Mouse (Mus musculus): ENCODE data around the gene Wnk2. TPM values are rescaled to one million over a fixed set of nuclear protein-coding genes. Genes with fewer than 3 reads are reported as not detected.
A peak's percentile ranks its signal among the peaks of the same experiment; 100 is the strongest.
"Not testable (repeated sequence)": the region's sequence is repeated elsewhere in the genome, so short reads cannot be mapped to it uniquely, and the experiment has no call there.

Wnk2 gene
- total RNA-seq, 2 experiments from 2014 or later, result not detected

DNA sequence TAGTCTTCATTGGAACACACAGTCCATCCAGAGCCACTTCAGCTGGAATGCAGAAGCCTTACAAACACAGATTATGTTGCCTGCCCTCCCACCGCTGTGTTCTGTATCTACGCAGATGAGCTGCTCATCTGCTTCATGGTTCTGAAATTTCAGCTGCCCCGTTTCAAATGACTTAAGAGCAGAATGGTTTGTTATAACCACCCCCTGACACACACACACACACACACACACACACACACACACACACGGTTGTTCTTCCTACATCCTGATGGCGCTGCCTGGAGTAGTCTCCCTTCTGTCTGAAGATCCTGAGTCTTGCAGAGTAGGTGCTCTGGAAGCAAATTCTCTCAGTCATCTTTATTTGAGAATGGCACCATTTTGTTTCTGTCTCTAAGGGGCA is 83.6 kb downstream of the Wnk2 start:
- ATAC-seq (replicated peaks; ENCODE audit: low FRiP score, poor library complexity, severe bottlenecking), result no peak

DNA sequence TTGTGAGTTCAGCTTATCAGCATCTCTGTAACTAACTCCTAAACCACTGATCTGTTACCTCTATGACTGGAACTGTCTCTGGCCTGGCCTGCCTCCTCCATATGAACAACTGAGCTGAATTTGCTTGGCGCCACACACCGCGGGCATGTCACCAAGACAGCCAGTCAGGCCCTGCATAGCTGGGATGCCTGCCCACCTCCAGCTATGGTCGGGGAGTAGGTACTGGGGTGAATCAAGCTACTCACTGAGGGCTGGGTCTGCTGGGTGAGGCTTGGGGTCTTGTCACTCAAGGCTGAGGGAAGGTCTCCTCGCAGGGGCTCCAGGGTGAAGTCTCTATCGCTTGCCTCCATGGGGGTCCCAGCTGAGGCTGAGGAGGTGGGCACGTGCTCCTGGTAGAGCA is 87.4 kb downstream of the Wnk2 start:
- ATAC-seq (replicated peaks; ENCODE audit: low FRiP score, poor library complexity, severe bottlenecking), result no peak

DNA sequence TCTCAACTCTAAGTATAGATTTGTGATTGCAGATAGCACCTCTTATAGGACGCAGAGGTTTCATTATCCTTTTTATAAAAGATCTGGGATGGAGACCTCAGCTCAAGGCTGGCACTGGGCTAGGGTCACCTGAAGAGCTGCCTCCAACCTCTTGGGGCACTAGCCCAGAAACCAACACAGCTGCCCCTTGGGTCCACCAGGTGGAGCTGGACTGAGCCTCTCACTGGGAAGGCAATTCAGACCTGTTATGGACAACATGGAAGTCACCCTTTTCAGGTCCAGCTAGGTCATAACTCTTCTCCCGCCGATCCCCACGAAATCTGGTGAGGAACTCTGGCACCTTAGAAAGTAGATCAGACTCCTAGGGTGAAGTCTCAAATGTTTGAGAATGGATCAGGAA is 89.3 kb downstream of the Wnk2 start:
- no peak for ATAC-seq (replicated peaks; ENCODE audit: low FRiP score, poor library complexity, severe bottlenecking)

DNA sequence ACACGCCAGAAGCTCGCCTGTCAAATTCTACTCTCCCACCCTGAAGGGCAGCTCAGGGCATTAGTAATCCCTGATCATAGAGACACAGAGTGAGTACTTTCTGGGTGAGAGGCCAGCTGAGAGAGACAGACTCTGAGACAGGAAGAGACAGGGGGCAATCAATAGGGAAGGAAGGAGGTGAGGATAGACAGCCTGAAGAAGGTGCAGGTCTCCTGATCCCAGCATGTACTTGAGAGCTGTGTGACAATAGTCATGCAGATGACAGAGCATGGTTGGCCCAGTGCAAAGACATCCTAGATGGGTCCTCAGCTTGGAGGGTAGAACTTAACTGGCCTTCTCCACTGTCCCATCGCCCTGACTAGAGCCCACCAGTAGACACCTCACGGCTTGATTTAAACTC is 91.5 kb downstream of the Wnk2 start:
- no peak for ATAC-seq (replicated peaks; ENCODE audit: low FRiP score, poor library complexity, severe bottlenecking)

DNA sequence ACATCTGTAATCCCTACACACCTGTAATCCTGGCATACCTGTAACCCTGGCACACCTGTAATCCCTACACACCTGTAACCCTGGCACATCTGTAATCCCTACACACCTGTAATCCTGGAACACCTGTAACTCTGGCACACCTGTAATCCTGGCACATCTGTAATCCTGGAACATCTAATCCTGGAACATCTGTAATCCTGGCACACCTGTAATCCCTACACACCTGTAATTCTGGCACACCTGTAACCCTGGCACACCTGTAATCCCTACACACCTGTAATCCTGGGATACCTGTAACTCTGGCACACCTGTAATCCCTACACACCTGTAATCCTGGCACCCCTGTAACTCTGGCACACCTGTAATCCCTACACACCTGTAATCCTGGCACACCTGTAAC is 93.1 kb downstream of the Wnk2 start:
- ATAC-seq (replicated peaks; ENCODE audit: low FRiP score, poor library complexity, severe bottlenecking), result not testable (repeated sequence)

DNA sequence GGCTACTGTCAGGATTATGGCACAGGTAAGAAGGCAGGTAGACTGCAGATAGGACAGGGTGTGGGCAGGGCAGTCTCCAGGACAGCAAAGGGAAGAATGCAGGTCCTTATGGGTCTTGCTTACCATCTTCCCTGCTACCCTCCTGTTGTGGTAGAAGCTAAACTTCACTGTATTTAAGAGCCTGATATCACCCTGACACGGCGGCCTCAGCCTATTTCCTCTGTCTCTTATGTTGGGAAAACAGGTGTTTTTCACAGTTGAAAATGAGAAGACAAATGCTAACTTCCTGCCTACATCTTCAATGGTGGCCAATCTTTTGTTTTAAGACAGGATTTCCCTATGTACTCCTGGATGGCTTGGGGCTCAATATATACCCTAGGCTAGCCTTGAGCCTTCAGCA is 94.5 kb downstream of the Wnk2 start:
- ATAC-seq (replicated peaks; ENCODE audit: low FRiP score, poor library complexity, severe bottlenecking), result no peak

DNA sequence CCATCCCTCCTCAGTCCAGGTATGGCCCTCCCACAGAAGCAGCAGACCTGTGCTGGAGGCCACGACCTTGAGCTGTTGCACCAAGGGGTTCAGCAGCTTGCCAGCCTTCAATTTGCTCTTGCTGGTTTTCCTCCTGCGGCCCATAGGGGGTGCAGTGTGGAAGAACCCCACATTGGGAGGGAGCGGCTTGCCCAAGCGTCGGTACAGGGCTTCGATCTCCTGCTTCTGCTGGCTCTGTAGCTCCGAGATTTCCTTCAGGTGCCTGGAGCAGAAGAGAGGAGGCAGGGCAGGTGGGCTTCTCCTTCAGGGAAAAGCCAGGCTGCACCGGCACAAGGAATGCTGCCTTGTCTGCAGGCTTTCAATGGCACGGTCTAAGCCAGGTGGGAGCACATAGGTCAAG is 95.3 kb downstream of the Wnk2 start:
- ATAC-seq (replicated peaks; ENCODE audit: low FRiP score, poor library complexity, severe bottlenecking), result no peak

DNA sequence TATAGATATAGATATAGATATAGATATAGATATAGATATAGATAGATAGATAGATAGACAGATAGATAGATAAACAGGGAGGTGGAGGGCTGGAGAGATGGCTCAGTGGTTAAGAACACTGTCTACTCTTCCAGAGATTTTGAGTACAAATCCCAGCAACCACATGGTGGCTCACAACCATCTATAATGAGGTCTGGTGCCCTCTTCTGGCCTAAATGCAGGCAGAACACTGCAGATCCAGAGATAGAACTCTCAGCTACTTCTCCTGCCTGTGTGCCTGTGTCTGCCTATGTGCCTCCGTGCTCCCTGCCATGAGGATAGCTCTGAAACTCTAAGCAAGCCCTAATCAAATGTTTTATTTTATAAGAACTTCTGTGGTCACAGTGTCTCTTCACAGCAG is 100.4 kb downstream of the Wnk2 start:
- ATAC-seq (replicated peaks; ENCODE audit: low FRiP score, poor library complexity, severe bottlenecking), result no peak

DNA sequence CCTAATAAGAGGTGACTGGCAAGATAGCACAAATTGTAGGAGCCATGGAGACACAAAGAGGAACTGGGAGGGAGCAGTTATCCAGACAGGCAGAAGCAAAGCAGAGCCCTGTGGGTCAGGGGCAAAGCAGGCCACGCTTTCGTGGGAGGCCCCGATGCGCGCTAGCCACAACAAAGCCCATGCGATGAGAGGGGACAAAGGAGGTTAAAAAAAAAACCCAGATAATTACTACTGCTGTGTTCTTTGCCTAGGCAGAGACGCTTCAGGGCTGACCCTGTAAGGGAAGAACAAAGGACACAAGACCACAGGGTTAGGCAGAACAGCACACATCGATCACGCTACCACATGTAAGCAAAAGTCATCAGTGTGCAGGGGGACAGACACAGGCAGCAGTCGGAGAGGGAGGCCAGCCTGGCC is 103.7 kb downstream of the Wnk2 start:
- no peak for ATAC-seq (replicated peaks; ENCODE audit: low FRiP score, poor library complexity, severe bottlenecking)

DNA sequence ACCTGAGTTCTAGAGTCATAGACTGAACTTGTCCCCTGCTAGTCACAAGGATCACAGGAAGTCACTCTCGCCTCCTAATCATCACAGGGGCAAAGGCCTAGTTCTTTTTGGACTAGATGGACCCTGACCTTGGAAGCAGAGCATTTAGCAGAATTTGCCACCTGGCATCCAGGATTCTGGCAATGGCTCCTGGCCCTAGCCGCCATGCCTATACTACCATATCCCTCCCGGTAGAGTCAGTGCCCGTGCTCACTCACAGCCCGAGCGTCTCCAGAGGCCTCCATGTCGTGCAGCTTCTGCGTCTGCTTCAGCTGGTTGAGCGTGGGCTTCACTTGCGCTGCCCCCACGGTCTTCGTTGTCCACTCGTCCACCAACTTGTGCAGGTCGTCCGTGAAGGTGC is 105.4 kb downstream of the Wnk2 start:
- no peak for ATAC-seq (replicated peaks; ENCODE audit: low FRiP score, poor library complexity, severe bottlenecking)

DNA sequence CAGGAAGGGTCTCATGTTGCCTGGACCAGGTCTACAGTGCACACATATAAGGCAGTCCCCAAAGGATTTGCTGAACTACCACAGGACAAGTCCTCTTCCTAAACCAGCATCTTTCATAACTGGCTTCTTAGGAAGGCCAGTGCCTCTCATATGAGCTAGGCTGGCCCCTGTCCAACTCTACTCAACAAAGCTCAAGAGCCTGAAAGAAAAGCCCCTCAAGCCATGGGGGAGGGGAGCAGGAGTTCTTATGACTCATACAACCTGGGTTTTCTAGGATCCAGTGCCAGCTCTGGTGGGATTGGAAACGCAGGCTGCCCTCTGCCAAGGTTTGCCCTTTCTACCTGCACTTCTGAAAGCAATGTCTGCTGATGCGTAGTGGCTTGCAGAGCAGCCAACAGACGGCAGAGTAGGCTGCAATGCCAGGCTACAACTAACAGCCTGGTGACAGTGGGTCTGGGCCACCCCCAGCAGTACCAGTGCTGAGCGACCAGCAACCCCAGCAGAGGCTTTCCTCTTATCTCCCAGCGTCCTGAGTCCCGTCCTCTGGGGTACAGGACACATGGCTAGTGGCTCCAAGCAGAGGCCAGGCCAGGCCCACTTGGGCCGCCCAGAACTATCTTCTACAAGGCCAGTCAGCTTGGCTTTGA is 110.8 kb downstream of the Wnk2 start:
- no peak for ATAC-seq (replicated peaks; ENCODE audit: low FRiP score, poor library complexity, severe bottlenecking)

DNA sequence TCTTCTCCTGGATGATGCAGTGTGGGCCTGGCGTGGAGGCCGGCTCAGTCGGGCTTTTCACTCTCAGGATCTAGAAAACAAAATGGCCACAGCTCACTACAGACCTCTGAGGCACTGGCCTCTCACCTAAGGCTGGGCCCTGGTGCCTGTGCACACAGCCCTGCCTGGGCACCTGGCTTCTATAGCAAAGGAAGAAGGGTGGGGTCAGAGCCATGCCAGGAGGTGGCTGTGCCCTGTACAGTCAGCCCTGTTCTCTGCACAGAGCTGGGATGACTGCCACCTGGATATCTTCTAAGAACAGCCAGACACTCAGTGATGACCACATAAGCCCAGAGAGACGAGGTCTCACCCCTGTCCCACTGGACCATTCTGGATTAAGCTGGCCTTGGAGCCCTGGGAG is 111.4 kb downstream of the Wnk2 start:
- no peak; the same call in 1 of the 2 replicates for ATAC-seq (replicated peaks; ENCODE audit: low FRiP score, poor library complexity, severe bottlenecking)

DNA sequence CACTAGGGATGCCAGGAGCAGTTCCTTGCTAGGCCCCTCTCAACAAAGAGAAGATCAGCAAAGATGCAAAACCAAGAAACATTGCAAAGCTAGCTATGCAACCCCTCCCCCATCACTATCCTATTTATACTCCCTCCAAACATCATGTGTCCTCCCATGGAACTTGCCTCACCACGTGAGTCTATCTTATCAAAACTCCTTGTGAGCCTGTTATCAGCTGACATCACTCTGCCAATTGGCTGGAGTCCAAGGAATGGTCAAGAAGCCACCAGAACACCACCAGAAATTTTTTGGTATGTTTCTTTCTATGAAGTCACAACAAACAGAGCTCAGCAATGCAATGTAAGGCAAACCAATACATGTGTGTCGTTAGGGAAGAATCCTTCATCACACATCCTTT is 116.8 kb downstream of the Wnk2 start:
- ATAC-seq (replicated peaks; ENCODE audit: low FRiP score, poor library complexity, severe bottlenecking), result no peak

DNA sequence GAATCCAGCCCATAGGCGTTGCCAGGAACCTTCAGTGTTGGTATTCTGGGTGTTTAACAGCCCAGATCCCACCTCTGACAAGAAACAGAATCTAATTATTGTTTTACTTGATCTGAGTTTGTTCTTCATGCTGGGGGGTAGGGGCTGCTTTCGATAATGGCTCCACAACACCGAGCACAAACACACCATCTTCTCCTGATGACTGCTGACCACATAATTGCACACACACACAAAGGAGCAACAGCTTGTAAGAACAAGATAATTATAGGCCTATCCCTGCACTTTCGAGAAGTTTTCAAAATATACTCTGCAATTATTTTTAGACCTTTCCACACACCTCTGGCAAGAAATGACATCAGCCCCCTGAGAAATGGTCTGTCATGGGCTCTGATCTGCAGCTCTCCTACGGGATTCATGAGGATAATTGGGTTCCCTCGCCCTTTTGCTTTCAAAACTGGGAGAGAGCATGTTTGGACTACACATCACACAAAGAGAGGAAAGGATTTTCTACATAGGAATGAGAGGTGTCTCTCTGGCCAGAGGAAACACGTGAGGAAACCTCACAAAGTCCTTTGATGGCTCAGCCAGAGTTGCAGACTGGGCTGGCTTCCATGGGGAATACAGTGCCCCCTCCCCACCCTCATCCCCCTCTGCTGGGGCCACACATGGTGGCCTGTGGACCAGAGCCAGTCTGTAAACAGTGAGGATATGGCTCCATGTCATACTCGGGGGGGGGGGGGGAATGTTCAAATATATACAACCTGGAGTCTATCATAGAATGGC is 118.9 kb downstream of the Wnk2 start:
- ATAC-seq (replicated peaks; ENCODE audit: low FRiP score, poor library complexity, severe bottlenecking), result no peak

DNA sequence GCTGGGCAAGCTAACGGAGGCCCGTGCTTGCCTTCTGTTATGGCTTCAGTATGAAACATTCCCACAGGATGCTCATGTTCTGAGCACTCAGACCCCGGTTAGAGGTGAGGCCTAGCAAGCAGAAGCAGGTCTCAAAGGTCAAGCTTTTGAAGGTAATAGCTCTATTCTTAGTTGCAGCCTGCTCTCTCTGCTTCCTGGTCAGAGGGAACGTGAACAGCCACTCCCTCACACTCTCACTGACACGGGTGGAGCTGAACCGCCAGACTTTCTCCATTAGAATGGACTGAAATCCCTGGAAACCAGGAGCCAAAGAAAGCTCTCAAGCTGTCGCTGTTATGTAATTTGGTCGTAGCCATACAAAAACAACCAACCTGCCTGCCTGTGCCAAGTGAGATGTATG is 120.8 kb downstream of the Wnk2 start:
- no peak for ATAC-seq (replicated peaks; ENCODE audit: low FRiP score, poor library complexity, severe bottlenecking)

DNA sequence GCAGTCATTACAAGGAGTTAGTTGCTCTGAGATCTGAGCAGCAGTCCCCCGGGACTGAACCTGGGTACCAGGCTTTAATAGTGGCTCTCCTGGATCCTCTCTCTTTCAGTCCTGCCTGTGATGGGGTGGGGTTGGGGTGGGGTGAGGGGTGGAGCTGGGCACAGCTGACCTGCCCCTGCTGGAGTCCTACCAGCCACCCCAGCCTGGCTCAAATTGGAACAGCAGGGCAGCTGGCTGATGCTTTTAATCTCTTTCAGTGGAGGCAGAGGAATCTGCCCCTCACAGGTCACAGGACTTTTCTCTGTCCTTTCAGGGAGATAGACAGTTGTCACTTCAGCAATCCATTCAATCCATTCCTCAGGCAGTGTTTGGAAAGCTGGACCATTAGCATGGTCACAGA is 122.3 kb downstream of the Wnk2 start:
- no peak for ATAC-seq (replicated peaks; ENCODE audit: low FRiP score, poor library complexity, severe bottlenecking)

DNA sequence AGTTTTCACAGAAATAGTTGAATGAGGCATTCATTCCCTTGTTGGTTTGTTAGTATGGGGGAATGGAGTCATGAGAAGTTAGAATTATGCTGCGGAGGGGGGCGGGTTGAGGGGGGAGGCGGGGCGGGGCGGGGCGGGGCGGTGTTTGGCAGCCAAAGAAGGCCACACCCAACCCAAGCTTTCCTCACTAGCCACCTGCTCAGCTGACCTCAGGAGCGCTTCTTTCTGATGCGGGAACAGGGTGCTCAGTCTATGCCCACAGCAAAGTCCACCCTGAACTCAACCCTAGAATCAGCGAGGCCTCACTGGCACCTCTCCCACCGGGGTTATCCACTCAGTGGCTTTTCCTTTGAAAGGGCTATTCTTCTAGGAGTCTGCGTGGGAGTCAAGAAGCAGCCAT is 123.1 kb downstream of the Wnk2 start:
- ATAC-seq (replicated peaks; ENCODE audit: low FRiP score, poor library complexity, severe bottlenecking), result peak; percentile 60

DNA sequence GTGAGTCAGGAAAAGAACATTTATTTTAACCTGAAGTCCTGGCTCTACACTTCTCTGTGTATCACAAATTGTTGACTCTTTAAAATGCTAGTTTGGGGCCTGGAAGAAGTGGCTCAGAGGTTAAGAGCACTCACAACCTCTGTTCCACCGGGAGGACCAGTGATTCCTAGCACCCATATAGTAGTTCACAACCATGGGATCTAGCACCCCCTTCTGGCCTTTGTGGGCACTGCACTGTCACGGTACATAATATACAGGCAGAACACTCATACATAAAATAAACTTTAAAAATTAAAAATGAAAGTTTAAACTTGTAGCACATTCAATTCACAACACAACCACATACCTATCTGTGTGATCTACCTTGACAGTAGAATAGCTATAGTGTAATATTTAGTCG is 126.1 kb downstream of the Wnk2 start:
- peak; percentile 62; the same call in 1 of the 2 replicates for ATAC-seq (replicated peaks; ENCODE audit: low FRiP score, poor library complexity, severe bottlenecking)

DNA sequence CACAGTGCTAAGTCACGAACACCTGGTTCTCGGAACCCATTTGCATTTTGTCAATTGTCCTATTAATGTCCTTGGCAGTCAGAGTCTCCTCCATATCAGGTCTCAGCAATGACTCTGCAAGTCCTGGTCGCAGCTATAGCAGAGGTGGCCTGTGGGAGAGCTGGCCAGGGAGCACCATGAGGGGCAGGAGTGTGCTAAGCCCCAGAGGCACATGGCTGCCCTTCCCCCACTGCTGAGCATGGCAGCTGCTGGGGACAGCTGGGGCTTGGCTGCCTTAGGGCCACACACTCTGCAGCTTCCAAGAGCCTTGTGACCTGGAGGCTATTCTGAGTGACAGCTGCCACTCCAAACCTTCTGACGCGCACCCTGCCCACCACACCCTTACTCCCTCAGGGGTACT is 127.7 kb downstream of the Wnk2 start:
- ATAC-seq (replicated peaks; ENCODE audit: low FRiP score, poor library complexity, severe bottlenecking), result no peak

DNA sequence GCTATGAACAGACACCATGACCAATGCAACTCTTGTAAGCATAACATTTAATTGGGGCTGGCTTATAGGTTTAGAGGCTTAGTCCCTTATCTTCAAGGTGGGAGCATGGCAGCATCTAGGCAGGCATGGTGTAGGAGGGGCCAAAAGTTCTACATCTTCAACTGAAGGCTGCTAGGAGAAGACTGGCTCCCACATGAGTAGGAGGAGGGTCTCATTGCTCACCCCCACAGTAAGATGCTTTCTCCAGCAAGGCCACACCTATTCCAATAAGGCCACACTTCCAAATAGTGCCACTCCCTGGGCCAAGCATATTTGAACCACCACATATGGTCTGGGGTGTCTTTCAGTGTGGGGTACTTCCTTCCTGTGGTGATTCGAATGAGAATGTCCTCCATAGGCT is 130.4 kb downstream of the Wnk2 start:
- no peak for ATAC-seq (replicated peaks; ENCODE audit: low FRiP score, poor library complexity, severe bottlenecking)

DNA sequence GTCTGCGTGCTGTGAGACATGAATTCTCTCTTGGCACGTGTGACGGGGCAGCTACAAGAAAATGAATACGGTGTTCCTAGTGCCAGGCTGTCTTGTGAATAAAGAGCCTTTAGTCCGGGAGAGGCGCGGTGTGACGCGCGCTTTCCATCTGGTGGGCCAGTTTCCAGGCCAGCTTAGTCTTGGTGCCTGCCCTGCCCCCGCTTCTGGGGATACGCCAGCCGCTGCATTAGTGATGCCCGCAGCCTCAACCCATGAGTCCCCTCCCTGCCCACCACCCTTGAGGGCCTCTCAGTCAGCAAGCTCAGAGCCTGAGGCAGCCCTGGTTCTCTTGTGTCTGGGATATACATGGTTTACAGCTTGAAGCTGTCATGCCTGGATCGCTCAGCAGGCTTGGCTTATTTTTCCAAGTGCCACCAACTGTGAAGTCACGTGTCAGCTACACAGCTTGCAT is 131.5 kb downstream of the Wnk2 start:
- no peak for ATAC-seq (replicated peaks; ENCODE audit: low FRiP score, poor library complexity, severe bottlenecking)
